Mouse (Mus musculus) E14TG2a.4 (cell line): Measurements from ENCODE around the gene Rpl34.

Source experiments
- CTCF ChIP-seq: conservative IDR thresholded peaks from 2 replicates; pipeline ENCODE4 v1.5.1; 2014; ENCODE audit warnings: low read length
- POU5F1 ChIP-seq: IDR thresholded peaks from 2 replicates; pipeline ENCODE4 v1.6.1; 2014; ENCODE audit warnings: low read length, borderline replicate concordance

- no peak for TF ChIP-seq CTCF
- TF ChIP-seq POU5F1 = no peak
Measured at GRCm38 (mm10) chr3:130712891-130713290, 17.3 kb downstream of the Rpl34 start.
